Mouse (Mus musculus): ENCODE data around the gene Isoc2a.

DNA sequence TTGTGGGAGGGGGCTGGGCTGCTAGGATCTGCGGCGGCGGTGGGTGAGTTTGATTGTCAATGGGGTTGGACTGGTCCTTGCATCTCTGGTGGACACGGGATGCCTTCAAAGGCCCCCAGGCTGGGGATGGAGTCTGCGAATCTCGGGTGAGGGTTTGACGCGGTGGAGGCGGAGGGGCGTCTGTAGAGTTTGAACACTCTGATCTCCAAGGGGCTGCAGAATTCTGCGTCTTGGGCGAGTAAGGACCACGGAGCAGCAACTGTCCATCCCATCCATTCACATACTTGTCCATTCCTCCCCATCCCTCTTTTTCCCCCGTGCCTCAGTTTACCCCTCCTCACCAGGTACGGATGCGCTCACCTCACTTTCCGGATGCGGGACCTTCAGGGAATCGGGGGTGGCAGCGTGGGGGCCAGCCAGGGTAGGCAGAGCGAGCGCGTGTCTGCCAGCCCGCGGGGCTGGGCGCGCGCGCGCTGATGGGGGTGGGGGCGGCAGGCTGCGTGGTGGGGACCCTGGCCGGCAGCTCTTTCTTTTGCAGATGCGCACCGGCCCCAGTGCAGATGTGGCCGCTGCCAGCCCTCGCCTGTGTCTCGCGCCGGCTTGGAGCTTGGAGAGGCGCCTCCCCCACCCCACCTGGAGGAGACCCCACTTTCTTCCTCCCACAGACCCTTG, 32.6 kb upstream of the Isoc2a start, which contains the start of gene Shisa7:
- TF ChIP-seq POLR2A (IDR thresholded peaks at IDR 0.05; ENCODE audit: extremely low read depth, insufficient read depth, low read length), result no peak
- no peak for TF ChIP-seq CTCF (IDR thresholded peaks at IDR 0.05; ENCODE audit: low read depth, low read length)

All from liver, adult 2 months (tissue).